Mouse (Mus musculus): ENCODE measurements around the gene Ywhae.

The Ywhae gene

DNA sequence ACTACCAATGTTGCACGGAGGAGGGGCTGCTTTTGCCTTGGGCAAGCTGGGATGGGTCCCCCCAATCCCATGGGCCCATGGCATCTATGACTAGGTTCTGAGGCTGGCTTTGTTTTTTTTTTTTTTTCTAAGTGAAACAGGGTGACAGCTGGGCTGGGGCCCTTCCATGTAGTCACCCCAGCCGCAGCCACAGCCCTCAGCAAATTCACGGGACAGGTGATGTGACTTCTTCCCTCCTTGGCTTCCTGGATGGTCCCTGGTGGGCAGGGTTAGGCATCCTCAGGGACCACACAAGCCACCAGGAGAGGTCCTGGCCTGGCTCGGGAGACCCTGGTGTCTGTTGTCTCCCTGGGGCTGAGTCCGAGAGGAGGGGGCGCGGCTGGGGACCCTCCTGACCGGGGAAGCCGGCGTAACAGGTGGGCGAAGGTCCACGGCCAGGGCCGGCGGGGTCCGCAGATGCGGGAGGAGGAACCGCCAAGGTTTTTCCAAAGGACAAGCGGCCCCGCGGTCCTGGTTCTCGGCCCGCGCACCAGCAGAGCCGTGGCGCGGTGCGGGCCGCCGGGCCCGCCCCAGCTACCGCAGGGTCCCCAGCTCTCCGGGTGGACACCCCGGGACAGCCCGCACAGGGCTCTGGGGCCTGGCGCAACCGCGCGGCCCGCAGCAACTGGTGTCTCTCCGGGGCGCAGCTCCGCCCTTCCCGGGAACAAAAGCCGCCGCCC lies 62.1 kb downstream of the Ywhae start:
- DNase-seq (ENCODE audit: low spot score), result no peak

- DNase-seq (ENCODE audit: low spot score), result no peak
Observed at GRCm38 (mm10) chr11:75795321-75795636, 62.6 kb downstream of the Ywhae start.

DNA sequence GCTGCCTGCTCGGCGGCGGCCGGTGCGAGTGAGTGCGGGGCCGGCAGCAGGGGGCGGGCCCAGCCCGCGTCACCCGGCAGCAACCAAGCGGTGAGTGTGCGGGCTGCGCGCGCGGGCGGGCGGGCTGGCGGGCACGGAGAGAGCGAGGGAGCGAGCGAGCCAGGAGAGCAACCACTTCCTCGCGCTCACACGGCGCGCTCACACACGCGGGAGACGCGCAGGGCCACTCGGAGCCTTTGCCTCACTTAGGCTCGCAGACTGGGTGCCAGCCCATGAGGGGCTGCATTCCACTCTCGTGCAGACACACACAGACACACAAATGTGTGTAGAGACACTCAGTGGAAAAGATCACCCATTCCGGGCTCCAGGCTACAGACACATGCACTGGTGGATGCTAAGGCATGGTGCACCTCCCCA lies 63.4 kb downstream of the Ywhae start, which contains the start of gene Doc2b:
Doc2b (minus strand) TSS at position 21 of the 417 bp plus-strand sequence.
- peak; percentile 18 for DNase-seq (ENCODE audit: low spot score)

DNA sequence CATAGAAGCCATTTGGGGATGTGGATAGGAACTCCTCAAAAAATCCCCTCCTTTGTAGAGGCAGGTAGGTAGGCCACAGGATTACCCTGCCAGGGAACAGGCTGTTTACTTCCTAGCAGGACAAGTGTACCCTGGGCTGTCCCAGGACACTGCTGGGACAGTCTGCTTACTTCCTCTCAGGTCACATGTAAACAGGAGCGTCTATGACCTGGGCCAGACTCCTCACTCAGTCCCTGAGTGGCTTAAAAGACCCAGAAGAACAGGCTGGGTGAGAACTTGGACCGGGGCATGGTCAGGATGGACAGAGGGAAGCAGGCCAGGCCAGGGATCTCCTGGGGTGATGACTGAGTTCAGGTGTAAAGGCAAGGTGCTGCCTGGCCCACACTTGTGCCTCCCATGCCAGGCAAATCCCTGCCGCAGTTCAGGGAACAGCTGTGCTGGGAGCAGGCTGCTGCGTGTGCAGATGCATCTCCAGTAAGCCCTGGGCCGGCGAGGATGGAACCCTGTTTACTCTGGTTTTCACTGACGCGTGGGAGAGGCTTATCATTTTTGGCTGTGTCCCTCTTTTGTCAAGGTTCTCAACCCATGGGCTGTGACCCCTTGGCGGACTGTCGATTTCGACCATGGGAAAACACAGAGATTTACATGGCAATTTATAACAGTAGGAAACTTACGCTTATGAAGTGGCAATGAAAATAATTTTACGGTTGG lies 64.0 kb downstream of the Ywhae start:
- no peak for DNase-seq (ENCODE audit: low spot score)

- DNase-seq (ENCODE audit: low spot score), result no peak
Observed at GRCm38 (mm10) chr11:75801369-75801768, 68.7 kb downstream of the Ywhae start.

DNA sequence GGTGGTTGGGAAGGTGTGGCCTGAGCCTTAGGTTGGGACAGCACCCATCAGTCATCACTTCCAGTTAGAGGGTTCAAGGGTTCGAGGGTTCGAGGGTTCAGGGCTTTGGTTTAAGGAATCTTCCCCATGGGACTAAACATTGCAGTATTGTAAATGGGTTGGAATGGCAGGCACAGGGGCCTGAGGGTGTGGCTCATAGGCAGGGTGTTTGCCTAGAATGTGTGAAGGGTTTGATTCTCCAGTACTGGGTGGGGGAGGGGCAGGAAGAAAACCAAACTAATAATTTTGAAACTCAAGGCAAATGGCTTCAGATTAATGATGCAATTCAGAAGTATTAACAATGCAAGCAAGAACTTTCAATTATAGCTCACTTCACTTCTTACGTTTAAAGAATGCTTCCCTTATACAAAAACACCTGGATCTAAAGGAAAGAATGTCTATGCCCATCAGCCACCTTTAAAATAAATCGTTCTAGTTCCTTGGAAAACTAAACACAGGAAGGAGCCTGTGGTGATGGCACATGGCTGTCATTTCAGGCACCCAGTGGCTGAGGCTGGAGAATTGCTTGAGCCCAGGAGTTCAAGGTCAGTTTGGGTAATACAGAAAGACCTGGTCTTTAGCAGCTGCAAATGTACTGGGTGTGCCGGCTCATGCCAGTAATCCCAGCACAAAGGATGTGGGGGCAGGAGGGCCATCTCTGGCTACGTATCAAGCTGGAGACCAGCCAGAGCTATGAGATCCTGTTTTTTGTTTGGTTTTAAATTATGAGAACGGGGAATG lies 69.3 kb downstream of the Ywhae start:
- no peak for DNase-seq (ENCODE audit: low spot score)

DNA sequence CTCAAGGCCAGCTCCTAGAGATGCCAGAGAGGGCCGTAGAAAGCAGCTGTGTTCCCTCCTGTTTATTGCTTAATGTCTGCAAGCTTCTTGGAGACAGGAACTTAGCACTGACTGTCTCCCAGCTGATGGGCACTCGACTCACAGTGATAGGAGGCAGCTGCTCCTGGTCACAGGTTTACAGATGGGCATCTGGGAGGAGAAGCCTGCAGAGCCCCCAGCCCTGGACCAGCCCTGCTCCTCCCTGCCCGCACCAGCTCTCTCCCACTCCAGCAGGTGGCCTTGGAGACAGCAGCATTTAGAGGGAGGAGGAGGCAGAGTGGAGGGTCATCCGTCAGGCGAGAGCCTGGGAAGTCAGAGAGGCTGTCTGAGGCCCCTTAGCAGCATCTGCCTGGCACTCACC lies 74.8 kb downstream of the Ywhae start:
- DNase-seq (ENCODE audit: low spot score), result no peak

DNA sequence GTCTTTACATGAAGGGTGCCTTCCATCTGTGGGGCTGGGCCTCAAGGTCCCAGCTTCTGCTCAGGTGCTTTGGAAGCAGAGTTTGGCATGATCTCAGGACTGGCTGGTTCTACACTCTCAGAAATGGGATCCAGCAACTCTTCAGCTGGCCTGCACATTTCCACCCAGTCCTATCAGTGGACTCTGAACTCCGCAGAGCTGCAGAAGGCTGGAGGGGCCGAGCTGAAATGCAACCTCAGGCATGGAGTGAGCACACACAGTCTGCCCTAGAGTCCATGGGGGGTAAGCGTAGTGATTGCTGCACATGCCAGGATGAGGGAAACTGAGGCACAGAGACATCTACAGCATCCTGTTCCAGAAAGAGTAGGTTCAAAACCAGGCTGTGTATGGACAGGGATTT lies 77.9 kb downstream of the Ywhae start:
- DNase-seq (ENCODE audit: low spot score), result no peak

- DNase-seq (ENCODE audit: low spot score), result no peak
Observed at GRCm38 (mm10) chr11:75811900-75812299, 79.2 kb downstream of the Ywhae start.

- no peak for DNase-seq (ENCODE audit: low spot score)
Observed at GRCm38 (mm10) chr11:75813085-75813484, 80.4 kb downstream of the Ywhae start.

Measured in embryo, embryonic 10.5 days (tissue).